Mouse (Mus musculus) thymus, adult 2 months (tissue): ENCODE data around the gene Gm884. TPM values are rescaled to one million over a fixed set of nuclear protein-coding genes. Genes with fewer than 3 reads are reported as not detected.

Experiments used
- DNase-seq: peaks from one replicate; pipeline ENCODE4 v3.0.0; 2021
- H3K27ac ChIP-seq: fragments of 200-500 bp; 2 replicates; pipeline ENCODE4 v1.5.1; 2012; ENCODE audit warnings: low read length, control low read depth; ENCODE audit not compliant: control insufficient read depth, insufficient read depth
- H3K27me3 ChIP-seq: fragments of 200-500 bp; 2 replicates; pipeline ENCODE4 v1.6.1; 2012; ENCODE audit warnings: mild to moderate bottlenecking, low read length, moderate library complexity, mixed read lengths; ENCODE audit not compliant: control insufficient read depth, insufficient read depth
- H3K36me3 ChIP-seq: fragments of 200-500 bp; 2 replicates; pipeline ENCODE4 v1.6.1; 2012; ENCODE audit warnings: mild to moderate bottlenecking, low read length, moderate library complexity; ENCODE audit not compliant: control insufficient read depth, insufficient read depth
- H3K4me1 ChIP-seq: fragments of 200-500 bp; replicated peaks from 2 replicates; pipeline ENCODE4 v1.6.1; 2012; ENCODE audit warnings: low read length; ENCODE audit not compliant: control insufficient read depth, insufficient read depth
- H3K4me3 ChIP-seq: fragments of 200-500 bp; 2 replicates; pipeline ENCODE4 v1.5.1; 2012; ENCODE audit warnings: mild to moderate bottlenecking, low read length, control low read depth, moderate library complexity; ENCODE audit not compliant: control insufficient read depth, insufficient read depth
- CTCF ChIP-seq: fragments of 200-500 bp; IDR thresholded peaks from 2 replicates; pipeline ENCODE4 v1.5.1; 2012; ENCODE audit warnings: mild to moderate bottlenecking, control low read depth, low read length, moderate library complexity, borderline replicate concordance; ENCODE audit not compliant: control insufficient read depth, poor library complexity, insufficient read depth; ENCODE audit errors: extremely low read depth
- POLR2A ChIP-seq: fragments of 200-500 bp; IDR thresholded peaks from 2 replicates; pipeline ENCODE4 v1.6.1; 2012; ENCODE audit warnings: mild to moderate bottlenecking, low read length, control low read depth, moderate library complexity; ENCODE audit not compliant: control insufficient read depth, poor library complexity, insufficient read depth; ENCODE audit errors: extremely low read depth
- WGBS: fragments of 180-500 bp; shearing (Covaris S2); methylation state at CpG from one replicate; pipeline ENCODE4 v1.1.7; 2018; 5-methylcytosine and 5-hydroxymethylcytosine counted together
- polyA plus RNA-seq: library from polyadenylated mRNA; depleted of rRNA; stranded (reverse); fragments of >200 nt; gene quantifications from 2 replicates; pipeline ENCODE4 v1.2.3, GENCODE M21; 2012; rRNA removed

The Gm884 gene
- not detected in 2 replicates for polyA plus RNA-seq

GRCm38 (mm10) chr11:103621040-103621439 is at the start of gene Gm884:
Gm884 (minus strand) TSS chr11:103621140.
- Histone ChIP-seq H3K4me1 (no peaks in the 10 kb centered on the region), H3K27ac (no peak within 1 kb of the TSS), H3K36me3 (no peaks in the 10 kb centered on the region), H3K27me3 (no peaks in the 10 kb centered on the region), H3K4me3 (no peak within 1 kb of the TSS)
- TF ChIP-seq CTCF, result no peak
- TF ChIP-seq POLR2A, result no peak
- WGBS, result 89% methylated on average over 9 of the region's 9 CpGs
- DNase-seq, result no peak

- no peaks in the 10 kb centered on the region for H3K36me3 ChIP-seq
- DNase-seq, result no peak
- TF ChIP-seq CTCF (no peak), POLR2A (no peak)
- WGBS, result 74% methylated on average over 13 of the region's 13 CpGs
- H3K4me3 ChIP-seq, result no peak overlapping the region
- no peaks in the 10 kb centered on the region; the same call in 1 of the 2 replicates for H3K4me1 ChIP-seq
- H3K27ac ChIP-seq, result no peak overlapping the region
- H3K27me3 ChIP-seq, result no peaks in the 10 kb centered on the region
These were observed 46.0 kb upstream of the Gm884 start for GRCm38 (mm10) chr11:103666907-103667426.

- H3K36me3 ChIP-seq, result no peaks in the 10 kb centered on the region
- H3K27me3 ChIP-seq, result no peaks in the 10 kb centered on the region
- H3K4me3 ChIP-seq, result no peak overlapping the region
- 61% methylated on average over 10 of the region's 10 CpGs for WGBS
- H3K27ac ChIP-seq, result no peak overlapping the region
- no peaks in the 10 kb centered on the region; the same call in 1 of the 2 replicates for H3K4me1 ChIP-seq
- DNase-seq, result no peak
- no peak for TF ChIP-seq POLR2A
- TF ChIP-seq CTCF, result no peak
These were observed 45.4 kb upstream of the Gm884 start for GRCm38 (mm10) chr11:103666181-103666906.

- Histone ChIP-seq H3K4me1 (no peaks in the 10 kb centered on the region; the same call in 1 of the 2 replicates), H3K27ac (no peak overlapping the region), H3K36me3 (no peaks in the 10 kb centered on the region), H3K4me3 (no peak overlapping the region), H3K27me3 (no peaks in the 10 kb centered on the region)
- no peak for DNase-seq
- whole genome bisulfite sequencing, result 71% methylated on average over 1 of the region's 1 CpGs
- no peak for TF ChIP-seq POLR2A
- no peak for TF ChIP-seq CTCF
These were observed 44.8 kb upstream of the Gm884 start for GRCm38 (mm10) chr11:103665695-103666094.

GRCm38 (mm10) chr11:103663119-103663518 is 42.2 kb upstream of the Gm884 start:
- no peak for TF ChIP-seq POLR2A
- TF ChIP-seq CTCF, result no peak
- Histone ChIP-seq H3K27ac (no peak overlapping the region), H3K4me1 (no peaks in the 10 kb centered on the region; the same call in 1 of the 2 replicates), H3K27me3 (no peaks in the 10 kb centered on the region), H3K4me3 (no peak overlapping the region), H3K36me3 (no peaks in the 10 kb centered on the region)
- WGBS, result 86% methylated on average over 8 of the region's 8 CpGs
- DNase-seq, result no peak

- no peak for TF ChIP-seq CTCF
- WGBS, result 84% methylated on average over 5 of the region's 5 CpGs
- Histone ChIP-seq H3K27me3 (no peaks in the 10 kb centered on the region), H3K4me3 (no peak overlapping the region), H3K27ac (no peak overlapping the region), H3K36me3 (no peaks in the 10 kb centered on the region), H3K4me1 (no peaks in the 10 kb centered on the region; the same call in 1 of the 2 replicates)
- DNase-seq, result no peak
These were observed 41.6 kb upstream of the Gm884 start for GRCm38 (mm10) chr11:103662546-103662945.

GRCm38 (mm10) chr11:103661863-103662262 is 40.9 kb upstream of the Gm884 start:
- Histone ChIP-seq H3K27ac (no peak overlapping the region), H3K27me3 (no peaks in the 10 kb centered on the region), H3K4me3 (no peak overlapping the region), H3K4me1 (no peaks in the 10 kb centered on the region; the same call in 1 of the 2 replicates), H3K36me3 (no peaks in the 10 kb centered on the region)
- DNase-seq, result no peak
- WGBS, result 48% methylated on average over 4 of the region's 4 CpGs
- TF ChIP-seq POLR2A (no peak), CTCF (no peak)
